Mouse (Mus musculus) cerebellum, postnatal 25 days (tissue): ENCODE results near the gene Phlda3.

Experiments used
- DNase-seq, 2 experiments: peaks; one replicate each; pipeline ENCODE4 v3.0.0; 2021; ENCODE audit warnings: mixed read lengths in 2 of 2

The Phlda3 gene

DNA sequence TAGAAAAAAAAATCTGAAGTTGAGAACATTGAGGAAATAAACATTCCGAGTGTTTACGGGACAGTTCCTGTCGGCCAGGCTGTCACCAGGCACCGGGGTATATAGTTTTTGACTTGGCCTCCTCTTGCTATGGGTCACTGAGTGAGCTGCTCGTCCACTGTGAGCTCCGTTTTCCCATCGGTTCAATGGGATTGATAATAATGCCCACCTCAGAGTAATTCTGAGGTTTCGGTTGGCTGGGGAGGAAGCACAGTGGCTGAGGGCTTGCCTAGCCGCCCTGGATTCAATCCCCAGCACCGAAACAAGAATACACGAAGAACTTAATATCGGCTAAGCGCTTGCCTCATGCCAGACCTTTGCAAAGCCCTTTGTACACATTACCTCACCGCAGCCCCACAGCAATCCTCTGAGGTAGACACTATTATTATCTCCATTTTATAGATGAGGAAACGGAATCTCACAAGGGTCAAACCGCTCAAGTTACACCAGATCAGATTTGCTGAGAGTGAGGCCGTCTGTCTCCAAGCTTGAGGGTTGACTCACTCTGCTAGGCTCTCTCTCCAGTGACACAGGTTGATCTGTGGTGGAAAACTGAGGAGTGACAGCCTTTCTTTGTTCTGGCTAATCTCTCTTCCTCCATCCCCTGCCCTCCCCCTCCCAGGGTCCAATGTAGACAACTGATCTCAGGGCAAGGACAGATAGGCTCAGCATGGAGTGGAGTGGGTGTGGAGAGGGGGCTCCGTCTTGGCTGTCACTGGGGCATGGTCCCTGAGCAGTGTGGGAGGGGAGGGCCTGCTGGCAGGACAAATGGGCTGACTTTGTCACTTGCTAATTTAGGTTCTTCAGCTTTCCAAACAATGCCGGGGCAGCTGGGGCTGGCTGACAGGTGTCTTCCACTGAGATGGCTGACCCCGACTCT is 28.6 kb downstream of the Phlda3 start:
- no peak for DNase-seq

DNA sequence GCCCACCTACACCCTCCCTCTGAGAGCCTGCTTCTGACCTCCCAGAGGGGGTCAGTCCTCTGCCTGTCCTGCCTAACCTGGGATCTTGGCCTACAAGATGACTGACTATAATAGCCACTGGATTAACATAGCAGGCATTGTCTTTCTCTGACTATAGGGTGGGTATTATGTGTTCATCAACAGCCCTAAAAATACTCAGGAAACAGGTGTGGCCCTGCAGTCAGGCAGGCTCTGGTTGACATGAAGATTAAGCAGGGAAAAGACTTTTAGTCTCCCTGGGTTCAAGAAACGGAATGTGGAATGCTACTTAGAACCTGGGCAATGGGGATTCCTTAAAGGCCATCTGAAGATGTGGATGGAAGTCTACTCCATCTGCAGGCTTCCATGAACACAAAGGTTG is 32.6 kb downstream of the Phlda3 start:
- no peak for DNase-seq

DNA sequence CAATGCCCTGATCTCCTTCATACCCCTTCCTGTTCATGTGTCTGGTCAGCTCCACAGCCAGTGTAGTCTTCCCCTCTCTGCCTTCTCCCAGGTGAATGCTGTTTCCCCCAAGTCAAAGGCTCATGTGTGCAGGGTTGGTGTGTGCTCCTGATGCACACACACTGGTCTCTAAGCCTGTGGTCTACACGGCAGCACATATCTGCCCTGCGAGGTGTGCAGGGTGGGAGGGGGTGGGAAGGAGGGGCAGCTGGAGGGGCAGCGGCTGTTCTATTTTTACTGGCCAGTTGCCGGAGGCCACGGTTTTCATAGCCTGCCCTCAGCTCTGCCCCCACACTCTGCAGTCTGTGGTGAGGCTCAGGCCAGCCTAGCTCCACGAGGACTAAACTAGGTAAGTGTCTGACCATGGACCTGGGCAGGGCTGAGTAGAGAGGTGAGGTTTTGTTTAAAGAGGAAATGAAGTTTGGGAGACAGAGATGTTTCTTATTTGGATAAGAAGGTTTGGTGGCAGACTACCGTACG is 33.2 kb downstream of the Phlda3 start:
- DNase-seq = no peak

DNA sequence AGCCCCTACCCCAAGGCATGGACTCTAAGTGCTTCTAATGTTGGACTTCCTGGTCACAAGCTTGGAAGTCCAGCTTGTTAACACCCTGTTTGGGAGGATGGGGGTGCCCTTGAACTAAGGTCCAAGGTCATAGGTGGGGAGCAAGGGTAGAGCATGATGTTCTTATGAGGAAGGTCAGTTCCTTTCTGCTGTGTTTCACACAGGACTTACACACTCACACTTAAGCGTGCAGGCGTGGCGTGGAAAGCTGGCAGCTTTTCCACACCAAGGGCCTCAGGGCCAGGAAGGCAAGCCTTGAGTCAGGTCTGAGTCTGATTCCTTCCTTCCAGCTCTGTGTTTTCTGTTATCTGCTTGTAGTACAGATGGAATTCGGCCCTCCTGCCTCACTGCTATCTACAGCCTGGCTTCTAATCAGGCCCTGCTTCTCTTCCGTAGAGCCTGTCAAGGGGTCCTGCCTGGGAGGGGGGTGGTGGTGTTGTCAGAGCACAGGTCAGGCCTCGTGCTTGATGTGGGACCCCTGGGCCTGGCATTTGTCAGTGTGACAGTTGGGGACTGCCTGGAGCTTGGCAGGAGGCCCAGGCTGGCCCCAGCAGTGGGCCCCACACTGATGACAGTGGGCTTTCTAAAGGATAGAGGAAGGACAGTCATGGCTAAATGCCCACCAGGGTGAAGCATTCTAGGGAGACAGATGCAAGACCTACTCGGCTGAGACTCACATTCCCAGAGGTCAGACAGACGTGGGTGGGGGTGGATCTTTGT is 34.5 kb downstream of the Phlda3 start:
- DNase-seq = no peak

DNA sequence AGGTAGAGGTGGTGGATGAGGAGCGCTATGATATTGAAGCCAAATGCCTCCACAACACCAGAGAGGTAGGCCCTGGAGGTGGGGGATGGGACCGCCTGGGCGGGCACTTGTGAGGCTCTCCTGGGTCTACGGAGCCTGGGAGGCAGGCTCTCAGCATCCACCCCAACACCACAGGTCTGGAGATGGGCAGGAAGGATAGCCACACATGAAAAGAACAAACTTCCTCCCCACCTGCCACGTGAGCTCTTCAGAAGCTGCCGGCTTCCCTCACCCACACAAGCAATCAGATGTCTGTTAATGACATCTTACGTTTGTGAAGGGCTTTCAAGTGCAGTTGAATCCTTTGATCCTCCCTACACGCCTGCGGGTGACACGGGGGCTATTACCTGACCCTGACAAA is 41.6 kb downstream of the Phlda3 start:
- DNase-seq = no peak

DNA sequence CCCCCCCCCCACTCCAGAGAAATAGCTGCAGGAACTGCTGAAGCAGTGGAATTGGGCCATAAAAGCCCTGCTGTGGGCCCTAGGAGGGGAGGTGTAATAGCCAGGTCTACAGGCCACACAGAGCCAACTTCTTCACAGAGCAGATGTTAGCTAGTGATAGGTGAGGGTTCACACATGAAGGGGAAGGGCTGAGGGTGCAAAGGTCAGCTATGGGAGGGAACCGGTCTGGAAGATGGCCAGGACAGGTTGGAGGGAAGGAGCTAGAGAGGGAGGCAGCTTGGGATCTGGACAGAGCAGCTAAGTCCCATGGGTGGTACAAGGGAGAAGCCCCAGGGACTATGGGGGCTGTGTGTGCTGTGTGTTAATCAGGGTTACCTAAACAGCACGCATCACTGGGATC is 44.3 kb downstream of the Phlda3 start:
- no peak for DNase-seq

DNA sequence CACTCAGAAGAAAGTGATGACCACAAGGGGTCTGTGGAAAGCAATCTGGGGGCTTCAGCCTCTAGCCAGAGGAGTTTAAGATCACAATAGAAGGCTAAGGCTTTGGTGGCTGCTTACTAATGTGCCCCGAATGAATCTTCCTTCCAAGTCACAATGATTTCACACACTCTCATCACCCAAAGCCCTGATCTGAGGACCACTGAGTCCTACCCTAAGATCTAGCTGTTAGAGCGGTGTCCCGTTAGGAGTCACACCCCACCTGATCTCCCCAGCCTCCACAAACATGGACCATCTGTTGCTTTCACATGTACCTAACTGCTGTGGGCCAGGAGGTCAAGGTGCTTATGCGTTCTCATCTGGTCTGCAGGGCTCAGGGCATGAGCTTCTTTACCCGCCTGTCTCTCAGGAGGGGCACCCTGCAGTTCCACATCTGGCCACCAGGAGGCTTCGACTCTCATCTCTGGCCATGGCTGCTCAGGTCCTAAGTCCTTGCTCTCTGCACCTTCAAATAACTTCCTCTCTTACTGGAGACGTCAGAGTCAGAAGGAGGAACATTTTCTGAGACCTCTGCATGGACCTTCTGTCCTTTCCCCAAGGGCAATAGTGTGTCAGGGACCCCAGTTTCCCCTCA is 45.2 kb downstream of the Phlda3 start:
- peak; percentile 81 to 89 for DNase-seq

DNA sequence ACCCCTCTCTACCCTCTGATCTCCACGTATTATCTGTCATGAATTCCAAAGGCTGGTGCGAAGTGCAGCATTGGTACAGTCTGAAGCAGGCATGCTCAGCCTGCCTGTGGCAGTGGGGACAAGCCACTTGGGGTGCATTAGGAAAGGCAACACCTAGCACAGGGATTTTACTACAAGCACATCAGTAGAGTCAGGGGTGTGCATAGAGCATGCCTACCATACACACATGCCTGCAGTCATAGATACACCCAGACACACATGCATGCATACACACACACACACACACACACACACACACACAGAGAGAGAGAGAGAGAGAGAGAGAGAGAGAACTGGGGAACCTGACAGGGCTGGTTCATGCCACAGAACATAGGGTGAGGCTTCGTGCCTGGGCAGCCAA is 46.3 kb downstream of the Phlda3 start:
- DNase-seq = no peak

DNA sequence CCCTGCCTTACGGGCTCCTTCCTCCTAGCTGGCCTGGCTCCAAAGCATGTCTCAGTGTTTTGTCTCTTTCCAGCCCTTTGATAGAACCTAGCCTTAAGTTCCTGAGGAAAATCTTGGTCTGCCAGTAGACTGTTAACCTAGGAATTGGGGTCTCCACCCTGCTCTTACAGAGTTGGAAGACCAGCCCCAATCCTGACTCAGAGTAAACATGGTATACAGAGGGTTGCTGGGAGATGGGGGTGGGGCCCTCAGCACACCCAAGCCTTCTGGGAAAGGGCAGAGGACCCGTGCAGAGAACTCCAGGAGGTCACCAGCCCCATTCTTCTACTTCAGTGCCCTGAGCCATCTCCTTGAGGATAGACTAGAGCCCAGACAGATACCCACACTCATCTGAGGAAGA is 46.7 kb downstream of the Phlda3 start:
- no peak for DNase-seq

DNA sequence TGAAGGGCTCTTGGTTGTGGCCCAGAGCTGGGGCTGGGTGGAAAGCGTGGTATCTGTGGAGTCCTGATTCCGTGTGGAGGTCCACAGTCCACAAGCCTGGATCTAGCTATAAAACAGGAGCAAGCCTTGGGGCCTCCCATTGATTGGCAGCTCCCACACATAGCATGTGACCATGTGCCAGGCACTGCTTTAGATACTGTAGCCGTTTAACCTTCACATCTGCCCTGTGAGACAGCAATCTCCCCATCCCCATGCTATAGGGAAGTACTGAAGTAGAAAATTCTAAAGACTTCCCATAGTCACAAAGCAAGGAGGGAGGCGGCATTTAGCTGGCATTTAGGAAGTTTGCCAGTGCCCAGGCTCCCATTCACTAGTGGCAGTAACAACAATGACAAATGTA is 47.2 kb downstream of the Phlda3 start:
- DNase-seq = no peak

DNA sequence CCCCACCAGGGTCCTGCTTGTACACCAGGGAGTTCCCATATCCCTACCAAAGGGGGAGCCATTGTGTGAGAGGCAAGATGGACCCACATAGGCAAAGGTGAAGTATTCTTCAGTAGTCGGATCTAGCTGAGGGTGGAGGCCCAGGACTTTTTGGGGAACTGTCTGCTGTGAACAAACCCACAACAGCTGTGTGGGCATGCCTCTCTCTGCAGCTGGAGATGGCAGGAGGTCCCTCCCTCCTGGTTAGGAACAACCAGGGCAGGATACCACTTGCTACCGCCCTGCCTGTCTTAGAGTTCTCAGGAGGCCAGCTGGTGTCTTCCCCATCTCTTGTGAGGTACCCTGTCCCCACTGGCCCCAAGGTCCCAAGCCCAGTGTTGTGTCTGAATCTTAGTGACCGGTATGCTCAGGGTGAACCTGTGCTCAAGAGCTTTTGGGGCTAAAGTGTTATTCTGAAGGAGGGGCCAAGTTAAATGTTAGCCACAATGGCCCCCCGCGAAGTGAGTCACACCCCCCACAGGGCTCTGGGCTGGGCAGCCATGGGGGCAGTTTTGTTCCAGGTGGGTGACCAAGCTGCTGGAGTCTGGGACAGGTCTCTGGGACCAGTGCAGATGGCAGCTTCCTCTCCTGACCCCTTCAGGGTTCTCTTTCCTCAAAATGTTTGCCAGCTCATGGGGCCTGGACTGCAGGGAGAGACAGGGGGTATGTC is 47.9 kb downstream of the Phlda3 start:
- DNase-seq = no peak

DNA sequence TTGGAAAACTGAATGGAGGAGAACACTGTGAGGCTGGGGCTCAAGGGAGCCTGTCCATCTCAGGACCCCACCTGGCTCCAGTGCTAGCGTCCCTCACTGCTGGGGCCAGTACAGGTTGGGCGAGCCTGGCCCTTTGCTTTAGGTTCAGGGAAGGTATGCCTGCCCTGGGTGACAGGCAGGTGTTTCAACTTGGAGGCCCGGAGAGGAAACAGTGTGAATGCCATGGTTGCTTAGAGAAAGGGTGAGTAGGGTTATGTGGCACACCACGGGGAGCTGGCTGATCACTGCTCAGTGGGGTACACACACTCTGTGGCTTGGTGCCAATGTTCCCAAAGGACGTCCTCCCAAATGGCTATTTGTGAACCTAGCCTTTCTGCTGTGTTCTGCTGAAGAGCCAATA is 48.6 kb downstream of the Phlda3 start:
- DNase-seq = no peak

DNA sequence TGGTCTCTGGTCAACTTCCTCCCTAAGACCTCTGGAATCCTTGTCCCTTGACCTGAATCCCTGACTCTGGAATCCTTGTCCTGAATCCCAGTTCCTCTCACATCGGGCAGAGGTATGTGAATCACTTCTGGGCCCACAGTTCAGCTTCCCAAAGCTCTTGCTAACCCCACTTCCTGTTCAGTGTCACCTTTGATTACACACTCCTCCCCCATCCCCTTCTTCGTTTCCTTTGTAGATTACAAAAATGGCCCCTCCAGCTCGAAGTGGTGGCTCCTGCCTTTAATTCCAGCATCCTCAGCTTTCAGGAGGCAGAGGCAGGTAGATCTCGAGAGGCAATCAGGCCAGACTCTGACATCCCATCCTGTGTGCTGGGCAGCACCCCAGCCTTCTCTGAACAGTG is 51.7 kb downstream of the Phlda3 start:
- no peak for DNase-seq

DNA sequence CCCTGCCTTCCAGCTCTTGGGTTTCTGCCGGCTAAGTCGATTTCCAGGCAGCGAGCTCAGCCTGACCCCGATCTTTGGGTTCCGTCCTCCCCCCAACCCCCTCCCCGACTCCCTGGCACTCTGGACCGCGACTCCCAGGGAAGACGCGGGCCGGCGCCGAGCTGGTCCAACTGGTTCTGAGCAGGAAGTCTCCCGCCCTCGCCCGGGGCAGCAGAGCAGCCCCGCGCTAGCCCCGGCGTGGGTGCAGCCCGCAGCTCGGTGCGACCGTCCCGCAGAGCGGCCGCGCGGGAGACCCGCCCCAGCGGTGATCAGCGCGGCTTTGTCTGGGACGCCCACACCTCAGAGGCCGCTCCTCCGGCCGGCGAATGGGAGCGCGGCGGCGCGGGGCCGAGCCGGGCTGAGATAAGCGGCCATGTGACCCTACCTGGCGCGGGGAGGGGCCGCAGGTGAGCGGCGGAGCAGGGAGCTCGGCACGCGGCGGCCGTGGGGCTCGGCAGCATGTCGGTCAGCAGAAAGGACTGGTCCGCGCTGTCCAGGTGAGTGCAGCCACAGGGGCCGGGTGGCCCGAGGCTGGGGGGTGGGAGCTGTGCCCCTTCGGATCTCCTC is 52.7 kb downstream of the Phlda3 start, which contains the start of gene Lad1:
Gene Lad1, plus strand, starts transcription at position 118 of the 606 bp plus-strand sequence.
- peak; percentile 51 to 58 for DNase-seq
